Mouse (Mus musculus) E14TG2a.4 (cell line): Measurements from ENCODE around the gene Insig2.

ENCODE experiments used
- CTCF ChIP-seq: conservative IDR thresholded peaks from 2 replicates; pipeline ENCODE4 v1.5.1; 2014; ENCODE audit warnings: low read length
- NANOG ChIP-seq: IDR thresholded peaks from 2 replicates; pipeline ENCODE4 v1.6.1; 2014; ENCODE audit warnings: borderline replicate concordance, low read length, mixed read lengths

GRCm38 (mm10) chr1:121351037-121351436 lies 18.6 kb upstream of the Insig2 start:
- TF ChIP-seq CTCF (no peak), NANOG (no peak)
